Mouse (Mus musculus) bone marrow macrophage, adult 2 months (primary cell): ENCODE data around the gene Esrra.

ENCODE experiments used
- CTCF ChIP-seq: IDR thresholded peaks from 2 replicates; pipeline ENCODE4 v1.5.1; 2012; ENCODE audit warnings: low read depth, mild to moderate bottlenecking, low read length, moderate library complexity
- POLR2A ChIP-seq: IDR thresholded peaks from 2 replicates; pipeline ENCODE4 v1.6.1; 2012; ENCODE audit warnings: mild to moderate bottlenecking, low read depth, low read length, borderline replicate concordance

DNA sequence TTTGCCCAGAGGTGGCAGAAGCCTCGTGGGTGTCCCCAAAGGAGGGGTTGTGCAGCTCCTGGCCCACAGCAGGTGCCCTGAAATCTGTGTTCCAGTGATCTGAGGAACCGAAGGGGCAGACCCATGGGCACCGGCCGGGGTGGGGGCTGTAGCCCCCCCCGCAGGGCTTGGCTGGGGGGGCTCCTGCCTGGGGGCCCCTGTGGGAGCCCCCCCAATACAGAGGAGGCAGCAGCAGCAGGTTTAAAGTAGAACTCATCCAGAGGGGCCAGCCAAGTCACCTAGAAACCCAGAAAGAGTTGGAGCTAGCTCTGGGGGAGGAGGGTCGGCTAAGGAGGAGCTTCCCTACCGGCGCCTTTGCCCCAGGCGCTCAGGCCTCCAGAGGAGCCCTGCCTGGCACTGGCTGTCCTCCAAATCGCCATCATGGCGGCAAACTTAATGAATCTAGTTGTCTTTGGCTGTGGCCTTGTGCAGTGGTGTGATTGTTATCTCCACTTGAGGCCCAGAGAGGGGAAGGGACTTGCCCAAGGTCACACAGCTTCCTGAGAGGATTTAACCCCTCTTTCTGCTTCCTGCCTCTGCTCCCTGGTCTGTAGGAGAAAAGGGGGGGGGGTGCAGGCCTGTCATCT, 49.0 kb upstream of the Esrra start:
- no peak for TF ChIP-seq CTCF
- no peak for TF ChIP-seq POLR2A
